Mouse (Mus musculus) lung, adult 2 months (tissue): Measurements from ENCODE around the gene D230025D16Rik.

Source experiments
- CTCF ChIP-seq: fragments of 200-500 bp; IDR thresholded peaks from 2 replicates; pipeline ENCODE4 v1.5.1; 2011; ENCODE audit warnings: mild to moderate bottlenecking, low read length, control low read depth; ENCODE audit not compliant: insufficient read depth
- POLR2A ChIP-seq: fragments of 200-500 bp; IDR thresholded peaks from 2 replicates; pipeline ENCODE4 v1.6.1; 2011; ENCODE audit warnings: low read depth, mild to moderate bottlenecking, control low read depth, low read length, borderline replicate concordance; ENCODE audit errors: extremely low read depth

- TF ChIP-seq CTCF (peak; percentile 94), POLR2A (no peak)
Observed at GRCm38 (mm10) chr8:105290554-105291314, 65.8 kb downstream of the D230025D16Rik start.
